Mouse (Mus musculus) liver, embryonic 11.5 days (tissue): ENCODE measurements around the gene Smyd3. TPM values are rescaled to one million over a fixed set of nuclear protein-coding genes. Genes with fewer than 3 reads are reported as not detected.

ENCODE experiments used
- ATAC-seq: fragments of 200-750 bp; cut with Nextera tagmentation; replicated peaks from 2 replicates; pipeline ENCODE4 v1.8.0; 2017; ENCODE audit warnings: moderate number of reproducible peaks, mild to moderate bottlenecking, moderate TSS enrichment, moderate library complexity; ENCODE audit not compliant: low FRiP score
- DNase-seq: peaks from one replicate; pipeline ENCODE4 v3.0.0-alpha.2; 2017; ENCODE audit warnings: low spot score
- H3K27ac ChIP-seq: fragments of 300-500 bp; sonication (generic); 2 replicates; pipeline ENCODE4 v1.5.1; 2014; ENCODE audit warnings: mild to moderate bottlenecking, low read depth, low read length, control low read depth
- H3K27me3 ChIP-seq: fragments of 300-500 bp; sonication (generic); replicated peaks from 2 replicates; pipeline ENCODE4 v1.6.1; 2014; ENCODE audit warnings: low read length, mixed read lengths; ENCODE audit not compliant: control insufficient read depth, insufficient read depth
- H3K36me3 ChIP-seq: fragments of 300-500 bp; sonication (generic); 2 replicates; pipeline ENCODE4 v1.6.1; 2014; ENCODE audit warnings: mild to moderate bottlenecking, low read length, moderate library complexity, mixed read lengths; ENCODE audit not compliant: control insufficient read depth, insufficient read depth
- H3K4me1 ChIP-seq: fragments of 300-500 bp; sonication (generic); replicated peaks from 2 replicates; pipeline ENCODE4 v1.6.1; 2014; ENCODE audit warnings: low read length, mixed read lengths; ENCODE audit not compliant: control insufficient read depth, insufficient read depth
- H3K4me2 ChIP-seq: fragments of 300-500 bp; sonication (generic); 2 replicates; pipeline ENCODE4 v1.6.1; 2014; ENCODE audit warnings: mild to moderate bottlenecking, control low read depth, moderate library complexity
- H3K4me3 ChIP-seq: fragments of 300-500 bp; sonication (generic); 2 replicates; pipeline ENCODE4 v1.5.1; 2014; ENCODE audit warnings: low read depth, low read length, control low read depth
- H3K9ac ChIP-seq: fragments of 300-500 bp; sonication (generic); 2 replicates; pipeline ENCODE4 v1.6.1; 2014; ENCODE audit warnings: low read depth, low read length, control low read depth
- H3K9me3 ChIP-seq: fragments of 300-500 bp; sonication (generic); 2 replicates; pipeline ENCODE4 v1.6.1; 2016; ENCODE audit warnings: low read length, inconsistent platforms, mixed read lengths; ENCODE audit not compliant: control insufficient read depth
- WGBS: fragments of 180-500 bp; shearing (Covaris S2); extraction: QIAGEN DNeasy Blood & Tissue Kit; methylation state at CpG from one replicate; pipeline ENCODE4 v1.1.7; 2014; 5-methylcytosine and 5-hydroxymethylcytosine counted together
- polyA plus RNA-seq: library from polyadenylated mRNA; unstranded; fragments of >200 nt; fragmentation: Nextera tagmentation; extraction: Ambion mirVana; gene quantifications from 2 replicates; pipeline ENCODE4 v1.2.1, GENCODE M21; 2014

The Smyd3 gene
- polyA plus RNA-seq, 1 experiment from 2014 or later, result 17.3 TPM

- Histone ChIP-seq H3K4me2 (no peak overlapping the region), H3K27ac (no peak overlapping the region), H3K9me3 (no peaks in the 10 kb centered on the region), H3K36me3 (no peaks in the 10 kb centered on the region), H3K4me1 (no peaks in the 10 kb centered on the region), H3K27me3 (no peaks in the 10 kb centered on the region), H3K9ac (no peak overlapping the region), H3K4me3 (no peak overlapping the region)
- ATAC-seq (no peak), DNase-seq (no peak)
- WGBS, result 81% methylated on average over 2 of the region's 2 CpGs
Measured at GRCm38 (mm10) chr1:179032947-179033346, 484.9 kb downstream of the Smyd3 start.

DNA sequence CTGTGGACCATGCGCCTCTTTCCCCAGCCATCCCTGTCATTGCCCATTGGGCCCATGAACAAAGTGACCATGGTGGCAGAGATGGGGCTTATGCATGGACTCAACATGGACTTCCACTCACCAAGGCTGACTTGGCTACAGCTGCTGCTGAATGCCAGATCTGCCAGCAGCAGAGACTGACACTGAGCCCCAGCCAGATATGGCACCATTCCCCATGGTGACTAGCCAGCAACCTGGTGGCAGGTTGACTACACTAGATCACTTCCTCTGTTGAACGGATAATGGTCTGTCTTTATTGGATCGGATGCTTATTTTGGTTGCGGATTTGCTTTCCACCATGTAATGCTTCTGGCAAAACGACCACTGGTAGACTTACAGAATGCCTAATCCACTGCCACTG, 486.3 kb downstream of the Smyd3 start:
- Histone ChIP-seq H3K4me3 (no peak overlapping the region), H3K27ac (no peak overlapping the region), H3K9me3 (no peaks in the 10 kb centered on the region), H3K27me3 (no peaks in the 10 kb centered on the region), H3K9ac (no peak overlapping the region), H3K36me3 (no peaks in the 10 kb centered on the region), H3K4me1 (no peaks in the 10 kb centered on the region), H3K4me2 (no peak overlapping the region)
- WGBS, result 90% methylated on average over 5 of the region's 5 CpGs
- ATAC-seq (no peak), DNase-seq (no peak)

DNA sequence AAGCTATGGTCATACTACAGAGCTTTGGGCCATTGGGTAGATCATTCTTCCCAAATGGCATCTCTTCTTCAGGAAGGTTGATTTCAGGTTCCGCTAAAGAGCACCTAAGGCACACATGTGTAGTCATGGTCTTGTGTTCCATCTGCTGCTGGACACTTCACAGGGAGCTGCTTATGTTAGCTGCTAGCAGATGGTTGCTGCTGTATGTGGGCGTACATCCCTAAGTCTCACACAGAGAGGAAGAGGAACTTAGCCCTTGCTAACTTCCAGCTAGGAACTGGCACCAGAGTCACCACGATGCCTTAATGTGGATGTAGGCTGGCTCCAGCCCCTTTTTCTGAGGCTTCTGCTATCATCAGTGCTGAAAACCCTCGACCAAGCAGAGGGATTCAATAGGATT, 491.2 kb downstream of the Smyd3 start:
- no peaks in the 10 kb centered on the region for H3K36me3 ChIP-seq
- 76% methylated on average over 4 of the region's 4 CpGs for WGBS
- no peak overlapping the region for H3K4me2 ChIP-seq
- DNase-seq (no peak), ATAC-seq (no peak)
- no peaks in the 10 kb centered on the region for H3K27me3 ChIP-seq
- no peaks in the 10 kb centered on the region for H3K4me1 ChIP-seq
- H3K9me3 ChIP-seq, result no peaks in the 10 kb centered on the region
- H3K4me3 ChIP-seq, result no peak overlapping the region
- no peak overlapping the region for H3K27ac ChIP-seq
- no peak overlapping the region for H3K9ac ChIP-seq

DNA sequence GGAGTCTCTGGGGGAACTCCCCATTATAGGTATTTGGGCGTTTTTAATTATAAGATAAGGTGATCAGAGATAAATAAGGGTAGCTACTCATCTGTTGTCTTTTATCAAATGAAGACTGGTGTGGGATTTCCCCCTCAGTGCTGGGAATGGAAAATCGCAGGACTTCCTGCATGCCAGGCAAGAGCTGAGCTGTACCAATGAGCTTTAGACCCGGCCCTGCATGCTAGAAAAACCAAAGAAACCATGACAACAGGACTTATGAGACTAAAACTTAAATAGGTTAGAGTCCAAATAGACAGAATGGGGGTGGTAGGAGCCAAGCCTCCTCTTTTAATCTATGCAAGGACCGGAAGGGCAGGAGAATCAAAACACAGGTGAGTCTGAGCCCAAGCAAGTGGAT, 492.7 kb downstream of the Smyd3 start:
- ATAC-seq (no peak), DNase-seq (no peak)
- Histone ChIP-seq H3K4me2 (no peak overlapping the region), H3K4me1 (no peaks in the 10 kb centered on the region), H3K4me3 (no peak overlapping the region), H3K27ac (no peak overlapping the region), H3K9me3 (no peaks in the 10 kb centered on the region), H3K27me3 (no peaks in the 10 kb centered on the region), H3K36me3 (no peaks in the 10 kb centered on the region), H3K9ac (no peak overlapping the region)
- 69% methylated on average over 4 of the region's 4 CpGs for WGBS

DNA sequence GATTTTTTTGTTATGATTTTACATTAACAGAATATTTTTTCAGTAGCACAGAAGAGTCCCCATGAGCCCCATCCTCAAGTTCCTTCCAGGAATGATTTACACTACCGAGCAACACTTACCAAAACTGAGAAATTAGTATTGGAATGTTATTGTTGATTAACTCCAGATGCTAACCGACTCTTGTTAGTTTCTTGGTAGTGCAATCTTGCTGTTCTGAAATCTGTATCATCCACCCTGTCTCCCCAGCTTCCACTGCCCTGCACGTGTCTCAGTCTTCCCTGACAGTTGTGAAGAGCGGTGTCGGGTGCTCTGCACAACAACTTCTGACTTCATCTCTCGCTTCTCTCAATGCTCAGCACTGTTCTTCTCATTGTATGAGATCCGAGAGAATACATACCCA, 494.4 kb downstream of the Smyd3 start:
- H3K9me3 ChIP-seq, result no peaks in the 10 kb centered on the region
- ATAC-seq (no peak), DNase-seq (no peak)
- no peak overlapping the region for H3K4me2 ChIP-seq
- H3K9ac ChIP-seq, result no peak overlapping the region
- 83% methylated on average over 7 of the region's 7 CpGs for WGBS
- no peak overlapping the region for H3K4me3 ChIP-seq
- H3K27me3 ChIP-seq, result no peaks in the 10 kb centered on the region
- no peaks in the 10 kb centered on the region for H3K36me3 ChIP-seq
- H3K27ac ChIP-seq, result no peak overlapping the region
- H3K4me1 ChIP-seq, result no peaks in the 10 kb centered on the region

- ATAC-seq (no peak), DNase-seq (no peak)
- H3K9me3 ChIP-seq, result no peaks in the 10 kb centered on the region
- no peak overlapping the region for H3K4me2 ChIP-seq
- H3K9ac ChIP-seq, result no peak overlapping the region
- no peaks in the 10 kb centered on the region for H3K4me1 ChIP-seq
- H3K36me3 ChIP-seq, result no peaks in the 10 kb centered on the region
- no peak overlapping the region for H3K4me3 ChIP-seq
- no peak overlapping the region for H3K27ac ChIP-seq
- H3K27me3 ChIP-seq, result no peaks in the 10 kb centered on the region
- WGBS, result 92% methylated on average over 10 of the region's 10 CpGs
Measured at GRCm38 (mm10) chr1:179017428-179017827, 500.4 kb downstream of the Smyd3 start.

- Histone ChIP-seq H3K4me1 (no peaks in the 10 kb centered on the region), H3K36me3 (no peaks in the 10 kb centered on the region), H3K27me3 (no peaks in the 10 kb centered on the region), H3K9ac (no peak overlapping the region), H3K4me3 (no peak overlapping the region), H3K27ac (no peak overlapping the region), H3K9me3 (no peaks in the 10 kb centered on the region), H3K4me2 (no peak overlapping the region)
- DNase-seq (no peak), ATAC-seq (no peak)
Measured at GRCm38 (mm10) chr1:179013021-179013420, 504.8 kb downstream of the Smyd3 start.

GRCm38 (mm10) chr1:179012273-179012672, 505.6 kb downstream of the Smyd3 start:
- Histone ChIP-seq H3K4me1 (no peaks in the 10 kb centered on the region), H3K36me3 (no peaks in the 10 kb centered on the region), H3K9me3 (no peaks in the 10 kb centered on the region), H3K27ac (no peak overlapping the region), H3K4me3 (no peak overlapping the region), H3K27me3 (no peaks in the 10 kb centered on the region), H3K4me2 (no peak overlapping the region), H3K9ac (no peak overlapping the region)
- DNase-seq, result no peak
- 76% methylated on average over 4 of the region's 4 CpGs for WGBS
- ATAC-seq, result no peak

DNA sequence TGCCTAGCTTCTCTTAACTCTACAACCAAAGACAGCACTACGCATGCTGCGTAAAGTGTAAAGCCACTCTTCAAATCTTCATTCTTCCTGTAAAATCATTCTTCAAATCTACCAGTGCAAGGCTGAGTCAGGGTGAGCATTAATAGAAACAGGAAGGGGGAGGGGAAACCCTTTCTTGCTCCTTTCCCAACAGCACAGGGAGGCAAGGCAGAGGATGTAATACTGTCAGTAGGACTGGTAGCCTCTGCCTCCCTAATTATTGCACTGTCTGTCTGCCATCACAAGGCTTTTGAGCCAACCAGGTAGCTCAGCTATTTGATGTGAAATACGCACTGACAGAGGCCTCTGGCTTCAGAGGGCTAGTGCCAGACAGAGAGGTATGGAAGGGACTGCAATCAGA, 507.1 kb downstream of the Smyd3 start:
- Histone ChIP-seq H3K4me3 (no peak overlapping the region), H3K27ac (no peak overlapping the region), H3K36me3 (no peaks in the 10 kb centered on the region), H3K27me3 (no peaks in the 10 kb centered on the region), H3K4me1 (no peaks in the 10 kb centered on the region), H3K4me2 (no peak overlapping the region), H3K9me3 (no peaks in the 10 kb centered on the region), H3K9ac (no peak overlapping the region)
- WGBS, result 87% methylated on average over 3 of the region's 3 CpGs
- ATAC-seq (no peak), DNase-seq (no peak)
